Mouse (Mus musculus): Measurements from ENCODE around the gene P4htm.

- TF ChIP-seq CTCF (IDR thresholded peaks at IDR 0.05) (no peak), EP300 (IDR thresholded peaks at IDR 0.05; ENCODE audit: insufficient read depth, low read depth, low read length) (no peak), POLR2A (IDR thresholded peaks at IDR 0.05; ENCODE audit: insufficient read depth, low read depth, low read length) (no peak)
These were observed 30.7 kb upstream of the P4htm start for GRCm38 (mm10) chr9:108628141-108628540.
